Mouse (Mus musculus): ENCODE results near the gene AA986860.
A peak's percentile ranks its signal among the peaks of the same experiment; 100 is the strongest.

AA986860 gene

DNA sequence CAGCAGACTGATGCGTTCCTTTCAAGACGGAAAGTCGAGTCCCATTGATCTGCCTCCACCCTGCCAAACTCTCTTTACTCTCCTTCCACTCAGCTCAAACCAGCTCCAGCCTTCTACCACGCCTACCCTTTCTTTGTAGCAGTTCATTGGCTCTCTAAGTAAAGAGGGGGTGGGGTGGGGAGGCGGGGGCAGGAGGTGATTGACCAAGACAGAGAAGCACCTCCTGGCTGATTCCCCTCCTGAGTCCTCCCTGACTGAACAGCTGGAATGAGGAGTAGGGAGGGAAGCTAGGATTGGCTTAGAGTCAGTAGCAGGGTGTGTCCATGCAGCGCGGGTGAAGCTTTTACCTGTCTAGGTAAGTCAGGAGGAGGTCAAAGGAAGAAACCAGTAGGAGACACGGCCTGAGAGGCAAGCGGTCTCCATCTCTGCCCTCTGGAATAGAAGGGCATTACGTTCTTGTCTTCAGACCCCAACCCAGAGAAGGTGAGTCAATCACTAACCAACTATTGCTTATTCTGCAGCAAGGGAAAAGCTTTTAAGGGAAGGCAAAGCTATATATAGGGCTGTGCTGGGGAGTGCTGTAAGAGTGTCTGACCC is at the start of gene AA986860:
Gene AA986860 (plus strand): TSS at position 236 of the 597 bp plus-strand sequence.
- DNase-seq (ENCODE audit: low spot score), result no peak

GRCm38 (mm10) chr1:130683905-130684304 is 47.9 kb upstream of the AA986860 start:
- no peak for DNase-seq (ENCODE audit: low spot score)

- DNase-seq (ENCODE audit: low spot score), result no peak
Observed at GRCm38 (mm10) chr1:130698601-130699000, 33.2 kb upstream of the AA986860 start.

DNA sequence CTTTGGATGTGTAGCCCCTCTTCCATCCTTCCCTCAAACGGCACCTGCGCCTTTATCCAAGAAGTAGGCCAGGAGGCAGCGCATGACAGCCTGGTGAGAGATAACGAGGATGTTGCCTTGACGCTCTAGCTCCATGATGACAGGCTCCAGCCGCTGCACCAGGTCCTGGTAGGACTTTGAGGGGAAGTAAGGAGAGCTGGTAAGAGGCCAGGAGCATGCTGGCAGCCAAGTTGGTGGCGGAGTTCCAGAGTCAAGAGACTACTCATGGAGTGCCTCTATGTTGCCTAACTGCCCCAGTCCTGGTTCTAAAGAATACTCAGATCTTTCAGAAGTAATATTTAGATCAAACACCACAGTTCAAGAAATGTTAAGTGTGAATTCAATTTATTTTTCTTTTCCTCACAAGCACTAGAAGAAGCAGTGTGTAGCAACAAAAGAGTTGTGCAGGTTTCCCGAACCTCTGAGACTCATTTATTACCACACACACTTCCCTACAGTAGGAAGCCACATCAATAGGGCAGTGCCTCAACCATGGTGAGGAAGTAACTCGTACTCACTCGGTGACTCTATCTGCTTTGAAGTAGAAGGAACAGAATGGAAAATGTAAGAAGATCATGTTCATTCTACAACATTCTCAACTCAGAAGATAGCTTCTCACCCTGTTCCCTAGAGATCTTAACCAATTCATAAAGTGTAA is 31.7 kb upstream of the AA986860 start:
- peak; percentile 28 for DNase-seq (ENCODE audit: low spot score)

- no peak for DNase-seq (ENCODE audit: low spot score)
Observed at GRCm38 (mm10) chr1:130701976-130702375, 29.8 kb upstream of the AA986860 start.

DNA sequence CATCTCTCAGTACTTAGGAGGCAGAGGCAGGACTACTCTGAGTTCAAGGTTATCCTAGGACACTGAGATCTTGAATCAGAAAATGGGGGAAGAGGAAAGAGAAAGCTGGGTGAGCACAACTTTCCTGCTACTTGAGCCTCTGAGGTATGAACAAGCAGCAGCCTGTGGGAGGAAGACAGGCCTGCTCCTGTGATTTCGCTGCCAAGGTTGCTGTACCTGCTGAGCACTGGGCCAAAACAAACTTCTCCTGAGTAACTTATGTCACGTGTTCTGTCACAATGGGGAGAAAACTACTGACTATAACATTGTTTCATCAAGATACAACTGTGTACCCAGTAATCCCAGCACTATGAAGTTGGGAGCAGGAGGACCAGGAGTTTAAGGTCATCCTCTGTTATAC is 28.2 kb upstream of the AA986860 start:
- no peak for DNase-seq (ENCODE audit: low spot score)

- no peak for DNase-seq (ENCODE audit: low spot score)
Observed at GRCm38 (mm10) chr1:130710283-130711080, 21.3 kb upstream of the AA986860 start.

- no peak for DNase-seq (ENCODE audit: low spot score)
Observed at GRCm38 (mm10) chr1:130714046-130714445, 17.7 kb upstream of the AA986860 start.

- DNase-seq (ENCODE audit: low spot score), result peak; percentile 99
Observed at GRCm38 (mm10) chr1:130715561-130716217, 16.1 kb upstream of the AA986860 start, which contains the start of gene Gm29427. TSS of gene Gm29427 (minus strand) at chr1:130715799.

DNA sequence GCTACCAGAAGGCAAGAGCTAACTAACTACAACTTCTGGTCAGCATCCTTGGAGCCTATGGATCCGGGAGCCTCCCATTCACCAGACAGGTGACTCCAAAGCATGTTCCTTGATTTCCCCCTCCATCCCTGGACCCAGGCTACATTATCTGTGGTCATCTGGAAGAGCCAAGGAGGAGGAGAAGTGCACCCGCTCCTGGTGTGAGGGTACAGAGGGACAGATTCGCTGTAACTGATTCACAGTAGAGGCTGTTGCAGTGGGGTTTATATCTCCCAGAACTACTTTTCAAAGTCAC is 15.6 kb upstream of the AA986860 start:
- DNase-seq (ENCODE audit: low spot score), result no peak

DNA sequence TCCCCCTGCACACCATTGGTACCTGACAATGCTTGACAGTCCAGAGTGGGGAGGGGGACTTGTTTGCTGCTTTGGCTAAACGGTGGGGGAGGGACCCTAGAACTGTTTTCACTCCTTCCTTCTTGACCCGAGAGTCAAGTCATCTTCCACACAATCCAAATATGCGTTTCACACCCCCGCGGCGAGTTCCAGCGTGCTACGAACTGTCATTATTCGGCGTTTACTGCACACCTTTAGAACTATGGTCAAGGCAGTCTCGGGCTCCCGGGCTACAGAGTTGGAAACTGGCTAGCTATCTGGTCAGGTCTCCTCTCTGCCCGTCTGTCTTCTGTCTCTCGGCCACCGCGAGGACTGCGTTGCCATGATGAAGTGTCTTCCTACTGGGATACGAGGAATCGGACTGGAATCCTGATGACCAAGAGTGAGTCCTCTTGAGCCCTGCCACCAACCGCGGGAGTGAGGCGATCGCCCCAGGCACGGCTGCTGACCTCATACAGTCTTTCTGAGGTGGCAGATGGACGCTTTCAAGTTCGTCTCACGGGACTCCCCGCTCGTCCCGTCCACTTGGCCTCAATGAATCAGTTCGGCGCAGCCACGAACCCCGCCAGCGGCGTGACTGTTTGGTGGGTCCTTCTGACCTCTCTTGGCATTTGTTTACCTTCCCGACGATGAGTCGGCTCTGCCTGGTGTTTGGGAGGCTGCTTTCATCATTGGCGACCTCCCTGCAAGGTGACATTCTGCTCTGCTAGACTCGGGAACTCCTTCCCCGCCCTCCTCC is 15.1 kb upstream of the AA986860 start:
- peak; percentile 10 for DNase-seq (ENCODE audit: low spot score)

GRCm38 (mm10) chr1:130717291-130717871 is 14.4 kb upstream of the AA986860 start, which contains the start of gene Yod1:
TSS of gene Yod1 (plus strand) at chr1:130717327.
- DNase-seq (ENCODE audit: low spot score), result peak; percentile 86

- no peak for DNase-seq (ENCODE audit: low spot score)
Observed at GRCm38 (mm10) chr1:130724206-130724605, 7.6 kb upstream of the AA986860 start.

DNA sequence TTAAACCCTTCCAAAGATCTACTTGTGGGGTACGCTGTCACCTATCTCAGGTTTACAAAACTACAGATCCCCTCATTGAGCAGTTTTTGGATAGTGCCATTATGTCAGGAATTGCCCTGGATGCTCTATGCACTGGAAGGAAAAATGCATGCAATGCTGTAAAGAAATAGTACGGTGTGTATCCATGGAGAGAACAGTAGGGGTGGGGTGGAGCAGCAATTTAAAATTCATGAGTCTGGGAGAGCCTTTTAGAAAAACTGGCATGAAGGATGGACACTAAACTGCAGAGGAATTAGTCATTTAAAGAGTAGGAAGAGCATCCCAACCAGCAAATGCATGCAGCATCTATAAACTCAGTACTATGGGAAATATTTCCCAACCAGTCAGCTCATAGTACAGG is 5.4 kb upstream of the AA986860 start:
- DNase-seq (ENCODE audit: low spot score), result no peak

GRCm38 (mm10) chr1:130728070-130728469 is 3.7 kb upstream of the AA986860 start:
- DNase-seq (ENCODE audit: low spot score), result no peak

DNA sequence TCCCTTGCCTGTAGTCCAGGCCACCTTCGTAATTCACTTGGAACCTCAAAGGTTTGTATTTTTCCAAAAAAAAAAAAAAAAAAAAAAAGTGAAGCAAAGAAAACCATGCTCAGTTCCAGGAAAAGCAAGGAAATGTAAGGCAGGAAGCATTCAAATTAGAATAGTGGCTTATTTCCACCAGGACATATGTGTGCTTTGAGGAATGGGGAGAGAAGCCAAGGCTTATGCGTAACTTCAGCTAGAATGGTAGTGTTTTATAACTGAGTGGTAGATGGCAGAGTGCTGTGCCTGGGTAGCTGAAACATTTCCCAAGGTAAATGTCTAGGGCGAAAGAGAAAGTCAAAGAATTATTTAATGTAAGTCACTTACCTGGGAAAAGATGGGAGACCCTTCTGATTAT is 3.1 kb upstream of the AA986860 start:
- DNase-seq (ENCODE audit: low spot score), result no peak

DNA sequence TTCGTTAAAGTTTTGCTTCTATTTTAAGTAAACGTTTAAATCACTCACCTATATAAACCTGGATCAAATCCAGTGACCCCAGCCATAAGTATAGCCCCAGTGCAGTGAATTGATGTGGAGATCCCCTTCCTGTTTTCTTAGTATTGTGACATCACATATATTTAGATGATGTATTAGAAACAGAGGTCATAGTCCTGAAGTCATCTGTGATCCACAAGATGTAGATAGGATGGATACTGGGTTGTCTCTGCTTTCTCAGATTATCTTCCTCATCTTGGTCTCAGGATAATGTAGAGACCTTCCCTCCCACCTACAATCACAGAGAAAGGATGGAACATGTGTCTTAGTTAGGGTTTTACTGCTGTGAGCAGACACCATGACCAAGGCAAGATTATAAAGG is 2.6 kb upstream of the AA986860 start, which contains the start of gene Pfkfb2:
Gene Pfkfb2 (minus strand): TSS at position 101 of the 400 bp plus-strand sequence.
- no peak for DNase-seq (ENCODE audit: low spot score)

DNA sequence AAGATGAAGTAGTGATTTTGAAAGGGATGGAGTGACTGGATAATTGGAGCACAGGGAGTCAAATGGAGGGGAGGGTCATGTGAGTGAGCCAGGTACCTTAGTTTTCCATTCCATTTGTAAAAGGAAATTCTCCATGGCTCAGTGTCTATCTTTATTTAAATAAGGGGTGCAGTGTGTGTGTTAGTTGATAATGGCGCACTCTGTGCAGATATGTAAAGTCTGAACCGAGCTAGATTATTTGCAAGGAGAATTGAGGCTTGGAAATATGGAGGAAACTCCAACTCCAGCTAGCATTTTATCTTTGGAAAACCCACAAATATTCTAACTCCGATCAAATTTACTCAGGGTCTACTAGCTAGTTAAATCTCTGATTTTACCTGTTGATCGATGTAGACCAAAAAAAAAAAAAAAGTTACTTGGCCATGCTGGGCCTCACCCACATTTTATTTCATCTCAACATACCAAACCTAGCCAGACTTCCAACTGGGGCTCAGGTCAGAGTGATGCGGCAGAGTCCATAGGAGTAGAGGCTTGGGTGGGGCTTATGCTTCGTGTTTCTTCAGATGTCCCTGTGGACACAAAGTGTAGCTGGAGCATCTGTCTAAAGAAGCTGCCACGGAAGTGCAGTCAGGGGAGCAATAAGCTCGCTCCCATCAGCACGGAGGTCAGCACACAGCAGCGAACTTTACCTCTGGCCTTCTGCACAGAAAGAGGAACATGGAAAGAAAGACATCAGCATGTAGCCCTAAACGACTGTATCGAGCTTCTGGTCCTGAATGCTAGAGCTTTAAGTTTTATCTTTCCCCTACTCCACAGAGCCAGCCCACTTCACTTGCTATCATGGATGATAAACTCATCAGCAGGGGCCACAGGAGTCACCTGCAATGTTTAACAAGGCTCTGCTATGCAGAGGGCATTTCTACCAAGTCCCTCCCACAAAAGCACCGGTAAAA is 1.2 kb downstream of the AA986860 start:
- no peak for DNase-seq (ENCODE audit: low spot score)

GRCm38 (mm10) chr1:130733671-130734070 is 1.9 kb downstream of the AA986860 start:
- no peak for DNase-seq (ENCODE audit: low spot score)

DNA sequence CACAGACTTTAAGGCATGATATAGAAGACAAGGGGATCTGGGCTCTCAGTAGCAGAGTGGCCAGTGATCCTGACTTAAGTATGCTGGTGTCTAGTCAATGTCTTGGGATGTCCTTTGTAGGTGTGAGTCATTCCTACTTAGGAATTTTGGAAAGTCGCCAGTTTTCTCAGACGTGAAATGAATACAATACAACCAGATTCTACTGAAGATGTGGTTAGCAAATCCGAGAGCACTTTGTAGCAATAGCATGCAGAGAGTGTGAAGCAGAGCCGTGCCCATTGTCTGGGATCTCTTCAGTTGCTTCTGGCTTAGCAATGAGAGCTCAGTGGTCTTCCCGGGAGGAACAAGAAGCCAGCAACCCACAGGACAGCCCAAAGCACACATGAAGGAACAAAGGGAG is 2.7 kb downstream of the AA986860 start:
- no peak for DNase-seq (ENCODE audit: low spot score)
